Mouse (Mus musculus) thymus, postnatal 25 days (tissue): ENCODE results near the gene Ccnl2.
A peak's percentile ranks its signal among the peaks of the same experiment; 100 is the strongest.

Experiments used
- DNase-seq: peaks from one replicate; pipeline ENCODE4 v3.0.0; 2022

Ccnl2 gene

GRCm38 (mm10) chr4:155790650-155791161 is 21.6 kb upstream of the Ccnl2 start:
- no peak for DNase-seq

GRCm38 (mm10) chr4:155791240-155791933 is 20.9 kb upstream of the Ccnl2 start:
- no peak for DNase-seq

GRCm38 (mm10) chr4:155793730-155794129 is 18.6 kb upstream of the Ccnl2 start:
- no peak for DNase-seq

- no peak for DNase-seq
These were observed 10.2 kb upstream of the Ccnl2 start for GRCm38 (mm10) chr4:155802075-155802474.

- peak; percentile 15 for DNase-seq
These were observed 9.4 kb upstream of the Ccnl2 start, which contains the start of gene Mrpl20 for GRCm38 (mm10) chr4:155802741-155803339. TSS of gene Mrpl20 (plus strand) at chr4:155802878.

GRCm38 (mm10) chr4:155803340-155804041 is 8.8 kb upstream of the Ccnl2 start:
- peak; percentile 97 for DNase-seq

GRCm38 (mm10) chr4:155807841-155808240 is 4.4 kb upstream of the Ccnl2 start:
- no peak for DNase-seq

GRCm38 (mm10) chr4:155812665-155813181 is 434 bp downstream of the Ccnl2 start:
- DNase-seq, result peak; percentile 34

- no peak for DNase-seq
These were observed 5.2 kb downstream of the Ccnl2 start for GRCm38 (mm10) chr4:155817533-155817932.

- no peak for DNase-seq
These were observed 8.7 kb downstream of the Ccnl2 start for GRCm38 (mm10) chr4:155821025-155821424.

- DNase-seq, result no peak
These were observed 11.2 kb downstream of the Ccnl2 start for GRCm38 (mm10) chr4:155823443-155823842.

- no peak for DNase-seq
These were observed 17.6 kb downstream of the Ccnl2 start for GRCm38 (mm10) chr4:155829866-155830265.

GRCm38 (mm10) chr4:155830596-155830995 is 18.3 kb downstream of the Ccnl2 start:
- no peak for DNase-seq

GRCm38 (mm10) chr4:155831205-155831766 is 19.0 kb downstream of the Ccnl2 start, which contains the start of gene Aurkaip1:
TSS of gene Aurkaip1 (plus strand) at chr4:155831272.
- DNase-seq, result peak; percentile 96

GRCm38 (mm10) chr4:155831831-155832230 is 19.5 kb downstream of the Ccnl2 start:
- no peak for DNase-seq

GRCm38 (mm10) chr4:155832321-155832720 is 20.0 kb downstream of the Ccnl2 start:
- DNase-seq, result no peak

- no peak for DNase-seq
These were observed 20.9 kb downstream of the Ccnl2 start for GRCm38 (mm10) chr4:155833234-155833633.

- peak; percentile 67 for DNase-seq
These were observed 21.5 kb downstream of the Ccnl2 start for GRCm38 (mm10) chr4:155833836-155834235.

- no peak for DNase-seq
These were observed 25.2 kb downstream of the Ccnl2 start for GRCm38 (mm10) chr4:155837404-155838010.

GRCm38 (mm10) chr4:155838187-155839153 is 26.2 kb downstream of the Ccnl2 start:
- DNase-seq, result no peak

- DNase-seq, result no peak
These were observed 27.2 kb downstream of the Ccnl2 start, which contains the start of gene Mxra8 for GRCm38 (mm10) chr4:155839483-155839910. TSS of gene Mxra8 (plus strand) at chr4:155839680.
